Mouse (Mus musculus): Measurements from ENCODE around the gene Nipal1. TPM values are rescaled to one million over a fixed set of nuclear protein-coding genes. Genes with fewer than 3 reads are reported as not detected.
A peak's percentile ranks its signal among the peaks of the same experiment; 100 is the strongest.

Nipal1 gene
- polyA plus RNA-seq, 1 experiment from 2014 or later, result 0.80 TPM

- H3K9ac ChIP-seq (replicated peaks; ENCODE audit: low read length), result no peak overlapping the region
- H3K36me3 ChIP-seq (replicated peaks; ENCODE audit: control insufficient read depth, insufficient read depth, low read depth, low read length), result no peaks in the 10 kb centered on the region
- no peak overlapping the region for H3K4me2 ChIP-seq (ENCODE audit: low read depth, low read length)
- H3K27ac ChIP-seq (replicated peaks; ENCODE audit: low read depth, low read length), result no peak overlapping the region
- no peaks in the 10 kb centered on the region for H3K27me3 ChIP-seq (ENCODE audit: control insufficient read depth, insufficient read depth, low read length)
- H3K4me1 ChIP-seq (ENCODE audit: control insufficient read depth, insufficient read depth, low read length), result no peaks in the 10 kb centered on the region
- no peak overlapping the region for H3K4me3 ChIP-seq (ENCODE audit: low read depth, low read length)
- no peaks in the 10 kb centered on the region for H3K9me3 ChIP-seq (replicated peaks; ENCODE audit: control insufficient read depth, low read length)
- 68% methylated on average over 3 of the region's 3 CpGs for WGBS
- DNase-seq (ENCODE audit: low spot score), result no peak
- no peak for ATAC-seq (replicated peaks; ENCODE audit: insufficient number of reproducible peaks, low FRiP score, low TSS enrichment, low read depth)
These were observed 50.7 kb downstream of the Nipal1 start for GRCm38 (mm10) chr5:72698343-72698742.

- ATAC-seq (replicated peaks; ENCODE audit: insufficient number of reproducible peaks, low FRiP score, low TSS enrichment, low read depth) (no peak), DNase-seq (ENCODE audit: low spot score) (no peak)
- Histone ChIP-seq H3K4me1 (ENCODE audit: control insufficient read depth, insufficient read depth, low read length) (no peaks in the 10 kb centered on the region), H3K9me3 (replicated peaks; ENCODE audit: control insufficient read depth, low read length) (no peaks in the 10 kb centered on the region), H3K27me3 (ENCODE audit: control insufficient read depth, insufficient read depth, low read length) (no peaks in the 10 kb centered on the region), H3K4me3 (ENCODE audit: low read depth, low read length) (no peak overlapping the region), H3K9ac (replicated peaks; ENCODE audit: low read length) (no peak overlapping the region), H3K4me2 (ENCODE audit: low read depth, low read length) (no peak overlapping the region), H3K27ac (replicated peaks; ENCODE audit: low read depth, low read length) (no peak overlapping the region), H3K36me3 (replicated peaks; ENCODE audit: control insufficient read depth, insufficient read depth, low read depth, low read length) (no peaks in the 10 kb centered on the region)
- 73% methylated on average over 7 of the region's 7 CpGs for WGBS
These were observed 51.4 kb downstream of the Nipal1 start for GRCm38 (mm10) chr5:72698818-72699499.

GRCm38 (mm10) chr5:72699500-72699818, 51.9 kb downstream of the Nipal1 start:
- Histone ChIP-seq H3K27ac (replicated peaks; ENCODE audit: low read depth, low read length) (no peak overlapping the region), H3K36me3 (replicated peaks; ENCODE audit: control insufficient read depth, insufficient read depth, low read depth, low read length) (no peaks in the 10 kb centered on the region), H3K4me1 (ENCODE audit: control insufficient read depth, insufficient read depth, low read length) (no peaks in the 10 kb centered on the region), H3K4me2 (ENCODE audit: low read depth, low read length) (no peak overlapping the region), H3K27me3 (ENCODE audit: control insufficient read depth, insufficient read depth, low read length) (no peaks in the 10 kb centered on the region), H3K9ac (replicated peaks; ENCODE audit: low read length) (no peak overlapping the region), H3K4me3 (ENCODE audit: low read depth, low read length) (no peak overlapping the region), H3K9me3 (replicated peaks; ENCODE audit: control insufficient read depth, low read length) (no peaks in the 10 kb centered on the region)
- DNase-seq (ENCODE audit: low spot score), result no peak
- 64% methylated on average over 2 of the region's 2 CpGs for WGBS
- ATAC-seq (replicated peaks; ENCODE audit: insufficient number of reproducible peaks, low FRiP score, low TSS enrichment, low read depth), result no peak

GRCm38 (mm10) chr5:72702202-72702601, 54.6 kb downstream of the Nipal1 start:
- no peak for ATAC-seq (replicated peaks; ENCODE audit: insufficient number of reproducible peaks, low FRiP score, low TSS enrichment, low read depth)
- Histone ChIP-seq H3K4me3 (ENCODE audit: low read depth, low read length) (no peak overlapping the region), H3K4me2 (ENCODE audit: low read depth, low read length) (no peak overlapping the region), H3K9me3 (replicated peaks; ENCODE audit: control insufficient read depth, low read length) (no peaks in the 10 kb centered on the region), H3K36me3 (replicated peaks; ENCODE audit: control insufficient read depth, insufficient read depth, low read depth, low read length) (no peaks in the 10 kb centered on the region), H3K27me3 (ENCODE audit: control insufficient read depth, insufficient read depth, low read length) (no peaks in the 10 kb centered on the region), H3K4me1 (ENCODE audit: control insufficient read depth, insufficient read depth, low read length) (no peaks in the 10 kb centered on the region), H3K9ac (replicated peaks; ENCODE audit: low read length) (no peak overlapping the region), H3K27ac (replicated peaks; ENCODE audit: low read depth, low read length) (no peak overlapping the region)
- DNase-seq (ENCODE audit: low spot score), result peak; percentile 49

- Histone ChIP-seq H3K4me1 (ENCODE audit: control insufficient read depth, insufficient read depth, low read length) (no peaks in the 10 kb centered on the region), H3K4me2 (ENCODE audit: low read depth, low read length) (no peak overlapping the region), H3K27ac (replicated peaks; ENCODE audit: low read depth, low read length) (no peak overlapping the region), H3K9me3 (replicated peaks; ENCODE audit: control insufficient read depth, low read length) (no peaks in the 10 kb centered on the region), H3K36me3 (replicated peaks; ENCODE audit: control insufficient read depth, insufficient read depth, low read depth, low read length) (no peaks in the 10 kb centered on the region), H3K27me3 (ENCODE audit: control insufficient read depth, insufficient read depth, low read length) (no peaks in the 10 kb centered on the region), H3K9ac (replicated peaks; ENCODE audit: low read length) (no peak overlapping the region), H3K4me3 (ENCODE audit: low read depth, low read length) (no peak overlapping the region)
- DNase-seq (ENCODE audit: low spot score) (peak; percentile 46), ATAC-seq (replicated peaks; ENCODE audit: insufficient number of reproducible peaks, low FRiP score, low TSS enrichment, low read depth) (no peak)
- WGBS, result 41% methylated on average over 10 of the region's 10 CpGs
These were observed 58.5 kb downstream of the Nipal1 start for GRCm38 (mm10) chr5:72706095-72706494.

- ATAC-seq (replicated peaks; ENCODE audit: insufficient number of reproducible peaks, low FRiP score, low TSS enrichment, low read depth), result no peak
- 57% methylated on average over 10 of the region's 10 CpGs for WGBS
- Histone ChIP-seq H3K27me3 (ENCODE audit: control insufficient read depth, insufficient read depth, low read length) (no peaks in the 10 kb centered on the region), H3K27ac (replicated peaks; ENCODE audit: low read depth, low read length) (no peak overlapping the region), H3K9ac (replicated peaks; ENCODE audit: low read length) (no peak overlapping the region), H3K9me3 (replicated peaks; ENCODE audit: control insufficient read depth, low read length) (no peaks in the 10 kb centered on the region), H3K4me3 (ENCODE audit: low read depth, low read length) (no peak overlapping the region), H3K4me2 (ENCODE audit: low read depth, low read length) (no peak overlapping the region), H3K4me1 (ENCODE audit: control insufficient read depth, insufficient read depth, low read length) (no peaks in the 10 kb centered on the region), H3K36me3 (replicated peaks; ENCODE audit: control insufficient read depth, insufficient read depth, low read depth, low read length) (no peaks in the 10 kb centered on the region)
- no peak for DNase-seq (ENCODE audit: low spot score)
These were observed 59.1 kb downstream of the Nipal1 start for GRCm38 (mm10) chr5:72706722-72707121.

- H3K4me2 ChIP-seq (ENCODE audit: low read depth, low read length), result no peak overlapping the region
- no peaks in the 10 kb centered on the region for H3K36me3 ChIP-seq (replicated peaks; ENCODE audit: control insufficient read depth, insufficient read depth, low read depth, low read length)
- 70% methylated on average over 13 of the region's 13 CpGs for WGBS
- no peak overlapping the region for H3K27ac ChIP-seq (replicated peaks; ENCODE audit: low read depth, low read length)
- no peak for ATAC-seq (replicated peaks; ENCODE audit: insufficient number of reproducible peaks, low FRiP score, low TSS enrichment, low read depth)
- H3K9me3 ChIP-seq (replicated peaks; ENCODE audit: control insufficient read depth, low read length), result no peaks in the 10 kb centered on the region
- H3K4me1 ChIP-seq (ENCODE audit: control insufficient read depth, insufficient read depth, low read length), result no peaks in the 10 kb centered on the region
- DNase-seq (ENCODE audit: low spot score), result no peak
- no peak overlapping the region for H3K4me3 ChIP-seq (ENCODE audit: low read depth, low read length)
- H3K9ac ChIP-seq (replicated peaks; ENCODE audit: low read length), result no peak overlapping the region
- H3K27me3 ChIP-seq (ENCODE audit: control insufficient read depth, insufficient read depth, low read length), result no peaks in the 10 kb centered on the region
These were observed 61.9 kb downstream of the Nipal1 start for GRCm38 (mm10) chr5:72709451-72709850.

- no peaks in the 10 kb centered on the region for H3K36me3 ChIP-seq (replicated peaks; ENCODE audit: control insufficient read depth, insufficient read depth, low read depth, low read length)
- no peak overlapping the region for H3K9ac ChIP-seq (replicated peaks; ENCODE audit: low read length)
- no peaks in the 10 kb centered on the region for H3K9me3 ChIP-seq (replicated peaks; ENCODE audit: control insufficient read depth, low read length)
- H3K4me1 ChIP-seq (ENCODE audit: control insufficient read depth, insufficient read depth, low read length), result no peaks in the 10 kb centered on the region
- DNase-seq (ENCODE audit: low spot score) (no peak), ATAC-seq (replicated peaks; ENCODE audit: insufficient number of reproducible peaks, low FRiP score, low TSS enrichment, low read depth) (no peak)
- H3K4me3 ChIP-seq (ENCODE audit: low read depth, low read length), result no peak overlapping the region
- H3K27me3 ChIP-seq (ENCODE audit: control insufficient read depth, insufficient read depth, low read length), result no peaks in the 10 kb centered on the region
- H3K27ac ChIP-seq (replicated peaks; ENCODE audit: low read depth, low read length), result no peak overlapping the region
- no peak overlapping the region for H3K4me2 ChIP-seq (ENCODE audit: low read depth, low read length)
- WGBS, result 91% methylated on average over 9 of the region's 9 CpGs
These were observed 62.4 kb downstream of the Nipal1 start for GRCm38 (mm10) chr5:72709976-72710375.
